Mouse (Mus musculus) liver, postnatal 0 days (tissue): ENCODE data around the gene Ttc36. TPM values are rescaled to one million over a fixed set of nuclear protein-coding genes. Genes with fewer than 3 reads are reported as not detected.

Source experiments
- ATAC-seq: fragments of 200-750 bp; cut with Nextera tagmentation; 2 replicates; pipeline ENCODE4 v1.8.0; 2017; ENCODE audit warnings: mild to moderate bottlenecking, moderate library complexity
- DNase-seq: peaks from one replicate; pipeline ENCODE4 v3.0.0-alpha.2; 2016
- H3K27ac ChIP-seq: fragments of 300-500 bp; sonication (generic); 2 replicates; pipeline ENCODE4 v1.5.1; 2014; ENCODE audit warnings: antibody characterized with exemption, moderate library complexity, mild to moderate bottlenecking, low read depth
- H3K27me3 ChIP-seq: fragments of 300-500 bp; sonication (generic); 2 replicates; pipeline ENCODE4 v1.6.1; 2014; ENCODE audit warnings: low read length, control low read depth, mixed read lengths; ENCODE audit not compliant: insufficient read depth
- H3K36me3 ChIP-seq: fragments of 300-500 bp; sonication (generic); replicated peaks from 2 replicates; pipeline ENCODE4 v1.6.1; 2014; ENCODE audit warnings: mild to moderate bottlenecking, control low read depth, low read length, moderate library complexity, mixed read lengths; ENCODE audit not compliant: insufficient read depth
- H3K4me1 ChIP-seq: fragments of 300-500 bp; sonication (generic); 2 replicates; pipeline ENCODE4 v1.6.1; 2014; ENCODE audit warnings: antibody characterized with exemption, mild to moderate bottlenecking, control low read depth; ENCODE audit not compliant: insufficient read depth
- H3K4me2 ChIP-seq: fragments of 300-500 bp; sonication (generic); 2 replicates; pipeline ENCODE4 v1.6.1; 2014; ENCODE audit warnings: low read depth, mild to moderate bottlenecking, low read length, moderate library complexity, mixed read lengths
- H3K4me3 ChIP-seq: fragments of 300-500 bp; sonication (generic); 2 replicates; pipeline ENCODE4 v1.5.1; 2014; ENCODE audit warnings: low read depth, low read length
- H3K9ac ChIP-seq: fragments of 300-500 bp; sonication (generic); replicated peaks from 2 replicates; pipeline ENCODE4 v1.6.1; 2014; ENCODE audit warnings: mild to moderate bottlenecking, moderate library complexity
- H3K9me3 ChIP-seq: fragments of 300-500 bp; sonication (generic); 2 replicates; pipeline ENCODE4 v1.6.1; 2016; ENCODE audit warnings: mild to moderate bottlenecking, control low read depth, low read length, mixed read lengths
- CTCF ChIP-seq: sonication (generic); IDR thresholded peaks from 2 replicates; pipeline ENCODE4 v1.5.1; 2016; ENCODE audit warnings: antibody characterized with exemption, low read depth
- EP300 ChIP-seq: IDR thresholded peaks from 2 replicates; pipeline ENCODE4 v1.6.1; 2016; ENCODE audit warnings: antibody characterized with exemption, low read depth, mild to moderate bottlenecking
- WGBS: fragments of 180-500 bp; shearing (Covaris S2); extraction: QIAGEN DNeasy Blood & Tissue Kit; methylation state at CpG from one replicate; pipeline ENCODE4 v1.1.7; 2014; ENCODE audit not compliant: insufficient replicate concordance; 5-methylcytosine and 5-hydroxymethylcytosine counted together
- polyA plus RNA-seq: library from polyadenylated mRNA; unstranded; fragments of >200 nt; fragmentation: Nextera tagmentation; extraction: Ambion mirVana; gene quantifications from 2 replicates; pipeline ENCODE4 v1.2.1, GENCODE M21; 2015

The Ttc36 gene
- polyA plus RNA-seq, 1 experiment from 2014 or later, result 588 TPM

GRCm38 (mm10) chr9:44828944-44829343 lies 26.1 kb upstream of the Ttc36 start:
- Histone ChIP-seq H3K4me2 (no peak overlapping the region), H3K27ac (no peak overlapping the region), H3K9ac (no peak overlapping the region), H3K36me3 (peaks cover 76% of the 10 kb centered on the region), H3K9me3 (no peaks in the 10 kb centered on the region), H3K4me1 (no peaks in the 10 kb centered on the region), H3K4me3 (no peak overlapping the region), H3K27me3 (no peaks in the 10 kb centered on the region)
- ATAC-seq, result no peak
- WGBS, result 94% methylated on average over 11 of the region's 11 CpGs
- DNase-seq, result no peak
- no peak for TF ChIP-seq CTCF
- TF ChIP-seq EP300, result no peak

GRCm38 (mm10) chr9:44826660-44827059 lies 23.8 kb upstream of the Ttc36 start:
- DNase-seq (no peak), ATAC-seq (no peak)
- Histone ChIP-seq H3K36me3 (peaks cover 82% of the 10 kb centered on the region), H3K27me3 (no peaks in the 10 kb centered on the region), H3K9me3 (no peaks in the 10 kb centered on the region), H3K4me3 (no peak overlapping the region), H3K4me2 (no peak overlapping the region), H3K4me1 (no peaks in the 10 kb centered on the region), H3K27ac (no peak overlapping the region), H3K9ac (no peak overlapping the region)
- 88% methylated on average over 7 of the region's 7 CpGs for WGBS
- no peak for TF ChIP-seq EP300

GRCm38 (mm10) chr9:44819920-44820827 lies 17.3 kb upstream of the Ttc36 start:
- DNase-seq, result no peak

GRCm38 (mm10) chr9:44817522-44817921 lies 14.7 kb upstream of the Ttc36 start:
- Histone ChIP-seq H3K4me2 (no peak overlapping the region), H3K9ac (no peak overlapping the region), H3K4me3 (no peak overlapping the region), H3K4me1 (0 out of 2 replicates have a peak, but pooled peaks cover 3% of the 10 kb centered on the region), H3K27me3 (no peaks in the 10 kb centered on the region), H3K27ac (no peak overlapping the region), H3K36me3 (peaks cover 97% of the 10 kb centered on the region), H3K9me3 (no peaks in the 10 kb centered on the region)
- TF ChIP-seq CTCF (no peak), EP300 (no peak)
- ATAC-seq, result no peak
- no peak for DNase-seq
- 71% methylated on average over 5 of the region's 5 CpGs for WGBS

More at GRCm38 (mm10) chr9:44819920-44820827, 17.3 kb upstream of the Ttc36 start:
- Histone ChIP-seq H3K36me3 (peaks cover 93% of the 10 kb centered on the region), H3K4me1 (0 out of 2 replicates have a peak, but pooled peaks cover 3% of the 10 kb centered on the region), H3K9me3 (no peaks in the 10 kb centered on the region), H3K9ac (no peak overlapping the region), H3K27ac (no peak overlapping the region), H3K4me2 (no peak overlapping the region), H3K4me3 (no peak overlapping the region), H3K27me3 (no peaks in the 10 kb centered on the region)
- no peak for ATAC-seq
- WGBS, result 90% methylated on average over 15 of the region's 15 CpGs
- TF ChIP-seq EP300 (no peak), CTCF (no peak)

- Histone ChIP-seq H3K4me1 (0 out of 2 replicates have a peak, but pooled peaks cover 3% of the 10 kb centered on the region), H3K9ac (no peak overlapping the region), H3K27ac (no peak overlapping the region), H3K4me3 (no peak overlapping the region), H3K36me3 (peaks cover 91% of the 10 kb centered on the region), H3K9me3 (no peaks in the 10 kb centered on the region), H3K27me3 (no peaks in the 10 kb centered on the region), H3K4me2 (no peak overlapping the region)
- DNase-seq (no peak), ATAC-seq (no peak)
- TF ChIP-seq CTCF (no peak), EP300 (no peak)
- 87% methylated on average over 8 of the region's 8 CpGs for WGBS
Measured at GRCm38 (mm10) chr9:44814179-44814578, 11.3 kb upstream of the Ttc36 start.

- H3K9me3 ChIP-seq, result no peaks in the 10 kb centered on the region
- ATAC-seq (no peak), DNase-seq (no peak)
- H3K27ac ChIP-seq, result no peak overlapping the region
- H3K36me3 ChIP-seq, result peaks cover 91% of the 10 kb centered on the region
- TF ChIP-seq CTCF (no peak), EP300 (no peak)
- 81% methylated on average over 10 of the region's 10 CpGs for WGBS
- no peak overlapping the region for H3K4me2 ChIP-seq
- no peaks in the 10 kb centered on the region for H3K4me1 ChIP-seq
- no peak overlapping the region for H3K9ac ChIP-seq
- H3K27me3 ChIP-seq, result no peaks in the 10 kb centered on the region
- H3K4me3 ChIP-seq, result no peak overlapping the region
Measured at GRCm38 (mm10) chr9:44810316-44810715, 7.4 kb upstream of the Ttc36 start.
